Mouse (Mus musculus) forebrain, embryonic 10.5 days (tissue): ENCODE results near the gene Mief1. TPM values are rescaled to one million over a fixed set of nuclear protein-coding genes. Genes with fewer than 3 reads are reported as not detected.

Experiments used
- DNase-seq: peaks from one replicate; pipeline ENCODE4 v3.0.0-alpha.2; 2017; ENCODE audit warnings: low spot score; ENCODE audit errors: extremely low spot score
- H3K27ac ChIP-seq: fragments of 300-500 bp; sonication (generic); 2 replicates; pipeline ENCODE4 v1.5.1; 2016; ENCODE audit warnings: mild to moderate bottlenecking
- H3K27me3 ChIP-seq: fragments of 300-500 bp; sonication (generic); 2 replicates; pipeline ENCODE4 v1.6.1; 2016; ENCODE audit warnings: mild to moderate bottlenecking; ENCODE audit not compliant: poor library complexity, severe bottlenecking
- H3K36me3 ChIP-seq: fragments of 300-500 bp; sonication (generic); replicated peaks from 2 replicates; pipeline ENCODE4 v1.6.1; 2016; ENCODE audit warnings: mild to moderate bottlenecking, moderate library complexity
- H3K4me1 ChIP-seq: fragments of 300-500 bp; sonication (generic); 2 replicates; pipeline ENCODE4 v1.6.1; 2016
- H3K4me3 ChIP-seq: fragments of 300-500 bp; sonication (generic); 2 replicates; pipeline ENCODE4 v1.5.1; 2016; ENCODE audit warnings: mild to moderate bottlenecking, moderate library complexity
- H3K9me3 ChIP-seq: fragments of 300-500 bp; sonication (generic); 2 replicates; pipeline ENCODE4 v1.6.1; 2016; ENCODE audit warnings: mild to moderate bottlenecking, moderate library complexity
- WGBS: fragments of 180-500 bp; shearing (Covaris S2); methylation state at CpG from one replicate; pipeline ENCODE4 v1.1.7; 2016; 5-methylcytosine and 5-hydroxymethylcytosine counted together
- polyA plus RNA-seq: library from polyadenylated mRNA; unstranded; fragments of >200 nt; fragmentation: Nextera tagmentation; extraction: Ambion mirVana; gene quantifications from 2 replicates; pipeline ENCODE4 v1.2.1, GENCODE M21; 2016

Mief1 gene
- 44.3 and 48.2 TPM in 2 replicates for polyA plus RNA-seq

DNA sequence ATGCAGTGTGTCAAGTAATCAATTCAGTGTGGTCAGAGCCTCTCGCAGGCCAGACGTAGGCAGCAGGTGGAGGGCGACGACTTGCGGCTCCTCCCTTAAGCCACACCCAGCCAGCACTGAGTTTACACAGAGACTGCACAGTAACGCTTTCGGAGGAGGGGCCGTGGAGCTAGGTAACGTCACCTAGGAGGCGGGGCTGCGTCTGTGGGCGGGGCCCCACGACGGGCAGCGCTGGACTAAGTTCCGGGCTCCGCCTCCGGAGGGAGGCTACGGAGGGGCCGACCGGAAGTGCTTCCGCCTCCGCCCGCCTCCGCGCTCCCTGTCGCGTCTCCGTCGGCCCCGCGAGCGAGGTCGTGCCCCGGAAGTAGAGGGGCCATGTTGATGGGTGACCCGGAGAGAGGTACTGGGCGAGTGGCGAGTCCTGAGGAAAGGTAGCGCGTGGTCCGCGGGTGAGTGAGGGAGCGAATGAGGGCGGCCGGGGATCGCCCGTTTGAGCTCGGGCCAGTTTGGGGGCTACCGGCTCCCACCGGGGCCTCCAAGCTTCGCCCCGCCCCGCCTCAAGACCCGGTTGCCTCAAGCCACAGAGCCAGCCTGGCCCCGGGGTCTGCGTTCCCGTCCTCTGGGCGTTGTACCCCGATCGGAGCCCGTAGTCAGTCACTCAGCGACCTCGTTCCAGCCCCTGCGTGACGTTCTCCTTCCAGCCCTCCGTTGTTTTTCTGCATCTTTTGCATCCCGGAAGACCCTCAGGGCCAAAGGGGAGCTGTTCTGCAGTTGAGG, at the start of gene Mief1:
Gene Mief1 (plus strand): TSS at position 286 of the 777 bp plus-strand sequence.
- H3K4me3 ChIP-seq = peak within 1 kb of the TSS; percentile 95
- H3K27me3 ChIP-seq = no peaks in the 10 kb centered on the region
- H3K9me3 ChIP-seq = no peaks in the 10 kb centered on the region
- H3K36me3 ChIP-seq = peaks cover 37% of the 10 kb centered on the region
- H3K4me1 ChIP-seq = peaks cover 31% of the 10 kb centered on the region
- WGBS = under 1% methylated on average over 67 of the region's 67 CpGs
- peak; percentile 96 for DNase-seq
- peak within 1 kb of the TSS; percentile 94 for H3K27ac ChIP-seq

DNA sequence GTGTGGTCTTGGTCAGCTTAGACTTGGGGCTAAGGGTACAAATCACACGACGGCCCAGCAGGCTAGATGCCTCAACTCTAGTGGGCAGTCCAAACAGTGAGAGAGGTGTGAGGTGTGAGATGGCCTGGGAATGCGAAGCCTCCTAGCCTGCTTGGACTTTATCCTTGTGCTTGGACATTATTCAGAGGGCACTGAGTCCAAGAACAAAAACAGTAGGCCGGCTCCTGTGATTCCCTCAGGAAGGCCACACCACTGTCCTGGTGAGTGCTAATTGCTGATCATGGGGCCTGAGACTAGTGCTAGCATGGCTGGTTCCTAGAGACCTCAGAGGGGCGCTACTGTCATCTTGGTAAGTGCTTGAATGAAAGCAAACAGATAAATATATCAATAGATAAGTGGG, 44.9 kb upstream of the Mief1 start:
- 90% methylated on average over 5 of the region's 5 CpGs for WGBS
- H3K27ac ChIP-seq = no peak overlapping the region
- H3K9me3 ChIP-seq = no peaks in the 10 kb centered on the region
- H3K36me3 ChIP-seq = no peaks in the 10 kb centered on the region
- no peak overlapping the region for H3K4me3 ChIP-seq
- no peaks in the 10 kb centered on the region for H3K27me3 ChIP-seq
- no peak for DNase-seq
- peaks cover 17% of the 10 kb centered on the region for H3K4me1 ChIP-seq

GRCm38 (mm10) chr15:80190075-80190474, 43.7 kb upstream of the Mief1 start:
- WGBS = 71% methylated on average over 4 of the region's 4 CpGs
- H3K4me3 ChIP-seq = no peak overlapping the region
- no peaks in the 10 kb centered on the region for H3K9me3 ChIP-seq
- DNase-seq = no peak
- no peaks in the 10 kb centered on the region for H3K36me3 ChIP-seq
- peaks cover 18% of the 10 kb centered on the region for H3K4me1 ChIP-seq
- no peaks in the 10 kb centered on the region for H3K27me3 ChIP-seq
- H3K27ac ChIP-seq = no peak overlapping the region

DNA sequence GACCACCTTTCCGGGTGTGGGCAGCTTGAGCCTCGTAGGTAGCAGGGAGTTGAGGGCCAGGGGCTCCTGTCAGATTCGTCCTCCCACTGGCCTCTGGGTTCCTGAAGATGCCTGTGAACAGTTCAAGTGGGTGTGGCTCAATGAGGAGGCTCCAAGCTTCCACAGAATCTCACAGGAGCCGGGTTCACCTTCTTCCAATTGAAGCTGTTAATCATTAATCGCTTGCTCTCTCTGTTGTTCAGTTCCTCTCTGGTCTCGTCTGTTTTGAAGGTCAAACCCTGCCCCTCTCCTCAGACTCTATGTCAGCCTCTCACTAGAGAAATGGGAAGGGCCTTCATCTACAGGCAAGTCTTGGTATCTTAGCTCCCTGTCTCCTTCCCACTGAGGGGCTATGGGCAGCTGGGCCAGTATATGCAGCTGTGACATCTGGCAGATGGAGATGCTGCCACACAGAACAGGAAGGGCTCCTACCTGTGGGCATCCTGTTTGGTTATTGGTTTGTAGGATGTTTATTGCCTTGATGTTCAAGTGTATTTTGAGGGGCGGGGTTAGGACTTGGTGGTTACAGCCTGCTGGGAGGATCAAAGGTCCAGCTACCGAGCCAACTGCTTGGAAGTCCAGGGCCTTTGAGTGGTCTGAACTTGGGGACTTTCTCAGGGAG, 42.1 kb upstream of the Mief1 start:
- DNase-seq = no peak
- no peak overlapping the region for H3K4me3 ChIP-seq
- no peaks in the 10 kb centered on the region for H3K9me3 ChIP-seq
- no peaks in the 10 kb centered on the region for H3K27me3 ChIP-seq
- peaks cover 18% of the 10 kb centered on the region for H3K4me1 ChIP-seq
- 89% methylated on average over 8 of the region's 8 CpGs for WGBS
- no peaks in the 10 kb centered on the region; the same call in 1 of the 2 replicates for H3K36me3 ChIP-seq
- no peak overlapping the region for H3K27ac ChIP-seq

DNA sequence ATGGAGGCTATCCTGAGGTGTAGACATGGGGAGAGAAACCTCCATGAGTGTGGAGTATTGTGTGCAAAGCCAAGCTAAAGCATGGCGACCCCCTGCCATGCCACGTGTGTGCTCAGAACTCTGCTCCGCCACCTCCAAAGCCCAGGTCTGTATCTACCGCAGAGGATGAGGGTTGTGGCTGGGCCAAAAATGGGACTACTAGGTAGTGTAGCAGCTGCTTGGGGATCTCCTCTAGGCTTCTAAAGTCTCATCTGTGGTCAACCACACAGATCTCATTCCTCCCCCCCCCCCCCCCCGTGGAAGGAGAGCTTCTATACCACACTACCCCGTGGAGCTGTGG, 41.6 kb upstream of the Mief1 start:
- WGBS = 87% methylated on average over 6 of the region's 6 CpGs
- H3K4me1 ChIP-seq = peaks cover 18% of the 10 kb centered on the region
- no peak for DNase-seq
- no peaks in the 10 kb centered on the region for H3K27me3 ChIP-seq
- H3K4me3 ChIP-seq = no peak overlapping the region
- H3K27ac ChIP-seq = no peak overlapping the region
- H3K36me3 ChIP-seq = peaks cover 1% of the 10 kb centered on the region; the same call in 1 of the 2 replicates
- no peaks in the 10 kb centered on the region for H3K9me3 ChIP-seq

GRCm38 (mm10) chr15:80192847-80193246, 41.0 kb upstream of the Mief1 start:
- Histone ChIP-seq H3K27me3 (no peaks in the 10 kb centered on the region), H3K9me3 (0 out of 2 replicates have a peak, but pooled peaks cover 4% of the 10 kb centered on the region), H3K4me1 (peaks cover 18% of the 10 kb centered on the region), H3K27ac (no peak overlapping the region), H3K36me3 (peaks cover 8% of the 10 kb centered on the region), H3K4me3 (no peak overlapping the region)
- WGBS = 91% methylated on average over 7 of the region's 7 CpGs
- no peak for DNase-seq

GRCm38 (mm10) chr15:80199556-80199955, 34.3 kb upstream of the Mief1 start:
- H3K9me3 ChIP-seq = 0 out of 2 replicates have a peak, but pooled peaks cover 4% of the 10 kb centered on the region
- peaks cover 15% of the 10 kb centered on the region for H3K36me3 ChIP-seq
- WGBS = 60% methylated on average over 2 of the region's 2 CpGs
- peaks cover 19% of the 10 kb centered on the region for H3K4me1 ChIP-seq
- no peak for DNase-seq
- H3K27ac ChIP-seq = no peak overlapping the region
- no peaks in the 10 kb centered on the region for H3K27me3 ChIP-seq
- no peak overlapping the region for H3K4me3 ChIP-seq

DNA sequence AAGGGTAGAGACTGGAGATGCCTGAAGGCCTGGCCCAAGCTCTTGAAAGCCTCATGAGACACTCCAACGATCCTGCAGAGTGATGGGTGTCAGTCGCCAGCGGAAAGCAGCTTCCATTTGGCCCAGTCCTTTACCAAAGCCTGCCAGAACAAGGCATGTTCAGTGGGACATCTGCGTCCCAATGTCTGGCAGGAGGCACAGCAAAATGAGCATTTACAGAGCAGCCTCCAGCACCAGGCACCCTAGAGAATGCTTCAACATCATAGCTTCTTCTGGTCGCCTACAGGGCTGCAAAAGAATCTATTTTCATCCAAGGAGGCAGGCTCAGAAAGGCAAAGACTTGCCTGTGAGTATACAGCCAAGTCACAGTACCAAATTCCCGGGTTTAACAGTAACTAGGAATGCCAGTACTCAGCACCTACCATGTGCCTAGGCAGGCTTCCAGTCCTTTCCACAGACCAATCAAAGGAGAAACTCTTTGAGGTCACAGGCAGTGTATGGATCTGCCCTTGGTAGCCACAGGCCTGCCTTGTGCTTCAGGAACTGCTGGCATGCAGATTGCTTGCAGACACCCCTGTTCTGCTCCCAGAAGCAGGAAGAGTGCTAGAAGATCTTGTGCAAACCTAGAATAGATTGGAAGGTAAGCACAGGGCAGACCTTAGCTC, 31.6 kb upstream of the Mief1 start:
- Histone ChIP-seq H3K4me3 (no peak overlapping the region), H3K27ac (no peak overlapping the region), H3K27me3 (no peaks in the 10 kb centered on the region), H3K4me1 (peaks cover 19% of the 10 kb centered on the region), H3K9me3 (0 out of 2 replicates have a peak, but pooled peaks cover 4% of the 10 kb centered on the region), H3K36me3 (peaks cover 14% of the 10 kb centered on the region)
- 85% methylated on average over 6 of the region's 6 CpGs for WGBS
- no peak for DNase-seq

DNA sequence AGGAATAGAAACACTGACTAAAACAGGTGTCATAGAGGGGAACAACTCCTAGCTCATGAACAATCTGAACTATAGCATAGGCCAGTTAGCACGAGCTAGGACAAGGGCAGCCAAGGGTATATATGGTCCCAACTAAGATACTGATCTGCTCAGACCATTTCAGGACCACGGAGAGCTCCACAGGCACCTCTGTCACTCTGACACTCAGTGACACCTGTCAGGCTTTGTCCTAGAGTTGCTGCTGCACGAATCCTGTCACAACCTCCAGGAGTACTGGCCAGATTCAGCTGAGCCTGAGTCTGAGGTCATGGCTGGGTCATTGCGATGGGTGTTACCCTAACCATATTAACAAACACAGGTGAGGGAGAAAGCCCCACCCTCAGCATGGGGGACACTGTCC, 30.4 kb upstream of the Mief1 start:
- Histone ChIP-seq H3K27me3 (no peaks in the 10 kb centered on the region), H3K4me3 (no peak overlapping the region), H3K4me1 (peaks cover 25% of the 10 kb centered on the region), H3K27ac (no peak overlapping the region), H3K36me3 (peaks cover 2% of the 10 kb centered on the region; the same call in 1 of the 2 replicates), H3K9me3 (no peaks in the 10 kb centered on the region)
- peak; percentile 21 for DNase-seq
- 36% methylated on average over 4 of the region's 4 CpGs for WGBS

GRCm38 (mm10) chr15:80206057-80206565, 27.7 kb upstream of the Mief1 start:
- no peak for DNase-seq
- Histone ChIP-seq H3K27me3 (no peaks in the 10 kb centered on the region), H3K27ac (no peak overlapping the region), H3K9me3 (no peaks in the 10 kb centered on the region), H3K4me3 (no peak overlapping the region), H3K36me3 (peaks cover 6% of the 10 kb centered on the region), H3K4me1 (peaks cover 22% of the 10 kb centered on the region)
- WGBS = 89% methylated on average over 3 of the region's 3 CpGs

DNA sequence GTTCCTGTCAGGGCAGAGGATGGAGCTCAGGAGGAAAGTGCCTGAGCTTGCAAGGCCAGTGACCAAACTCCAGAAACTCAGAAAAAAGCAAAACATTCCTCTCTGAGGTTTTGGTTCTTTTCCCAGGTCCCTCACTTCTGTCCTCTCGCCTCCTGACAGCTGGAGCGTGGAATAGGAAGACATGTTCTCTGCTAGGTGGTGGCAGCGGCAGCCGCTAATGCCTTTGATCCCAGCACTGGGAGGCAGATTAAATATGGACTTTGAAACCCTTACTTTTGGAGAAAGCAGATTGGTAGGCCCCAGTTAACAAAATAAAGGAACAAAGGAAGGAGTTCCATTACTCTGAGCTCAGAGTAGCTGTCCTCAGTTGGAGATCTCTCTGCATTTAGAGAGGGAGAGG, 25.4 kb upstream of the Mief1 start:
- Histone ChIP-seq H3K4me3 (no peak overlapping the region), H3K27me3 (no peaks in the 10 kb centered on the region), H3K36me3 (peaks cover 29% of the 10 kb centered on the region), H3K4me1 (peaks cover 14% of the 10 kb centered on the region), H3K9me3 (no peaks in the 10 kb centered on the region), H3K27ac (peak overlapping the region; percentile 5; the same call in 1 of the 2 replicates)
- 15% methylated on average over 4 of the region's 4 CpGs for WGBS
- no peak for DNase-seq

DNA sequence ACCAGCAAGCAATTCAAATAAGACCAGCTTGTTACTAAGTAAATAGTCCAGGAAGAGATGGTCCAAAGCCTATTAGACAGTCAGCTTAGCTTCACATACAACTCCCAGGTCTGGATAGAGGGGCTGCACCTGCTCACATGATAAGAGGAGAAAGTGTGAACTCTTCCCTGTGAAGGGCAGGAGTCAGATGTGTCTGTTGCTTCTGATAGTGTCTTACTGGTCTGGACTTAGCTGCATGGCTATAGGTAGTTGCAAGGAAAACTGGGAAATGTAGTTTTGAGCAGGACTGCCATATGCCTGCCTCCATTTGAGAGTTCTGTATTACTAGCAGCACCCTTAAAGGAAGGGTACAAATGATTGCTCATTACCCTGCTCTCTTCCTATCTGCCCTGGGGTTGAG, 20.1 kb upstream of the Mief1 start:
- Histone ChIP-seq H3K9me3 (no peaks in the 10 kb centered on the region), H3K27ac (no peak overlapping the region), H3K27me3 (no peaks in the 10 kb centered on the region), H3K36me3 (peaks cover 36% of the 10 kb centered on the region), H3K4me3 (no peak overlapping the region), H3K4me1 (peaks cover 13% of the 10 kb centered on the region)
- DNase-seq = no peak
